Mouse (Mus musculus): ENCODE measurements around the gene Fen1. TPM values are rescaled to one million over a fixed set of nuclear protein-coding genes. Genes with fewer than 3 reads are reported as not detected.
"Not testable (repeated sequence)": the region's sequence is repeated elsewhere in the genome, so short reads cannot be mapped to it uniquely, and the experiment has no call there.

Fen1 gene
- total RNA-seq, 2 experiments from 2014 or later = 10.0 to 10.8 TPM

GRCm38 (mm10) chr19:10167112-10167511 is 36.9 kb downstream of the Fen1 start:
- DNase-seq (ENCODE audit: extremely low spot score in 1 of 2, low spot score in 2 of 2) = no peak
- intact Hi-C loops (cut with DNase I) = no loop called here

DNA sequence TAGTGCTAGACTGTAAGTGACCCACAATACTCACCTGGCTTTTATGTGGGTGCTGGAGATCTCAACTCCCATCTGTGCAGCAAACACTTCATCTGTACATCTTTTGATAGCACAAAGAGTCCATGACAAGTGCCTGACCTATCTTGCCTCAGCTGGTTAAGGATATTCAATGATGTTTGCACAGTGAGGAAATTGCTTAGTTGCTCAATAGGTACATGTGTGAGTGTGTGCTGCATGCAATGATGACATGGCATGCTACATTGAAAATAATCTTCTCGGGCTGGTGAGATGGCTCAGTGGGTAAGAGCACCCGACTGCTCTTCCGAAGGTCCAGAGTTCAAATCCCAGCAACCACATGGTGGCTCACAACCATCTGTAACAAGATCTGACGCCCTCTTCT is 38.0 kb downstream of the Fen1 start:
- intact Hi-C loops (cut with DNase I); DNase-seq (ENCODE audit: extremely low spot score in 1 of 2, low spot score in 2 of 2): not testable (repeated sequence)

DNA sequence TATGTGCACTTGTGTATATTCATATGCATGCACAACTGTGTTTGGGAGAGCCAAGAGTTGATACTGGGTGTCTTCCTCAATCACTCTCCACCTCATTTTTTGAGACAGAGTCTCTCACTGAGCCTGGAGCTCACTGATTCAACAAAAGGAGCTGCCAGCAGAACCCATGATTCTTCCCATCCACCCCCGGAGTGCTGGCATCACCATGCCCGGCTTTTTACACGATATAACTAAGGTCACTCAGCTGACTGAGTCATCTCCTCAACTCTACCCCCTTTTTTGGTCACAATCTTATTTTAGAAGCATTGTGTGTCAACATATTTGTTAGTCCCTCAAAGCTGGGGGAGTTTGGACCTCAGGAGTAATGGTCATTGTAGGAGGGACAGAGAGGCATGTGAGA is 40.1 kb downstream of the Fen1 start:
- DNase-seq (ENCODE audit: extremely low spot score in 1 of 2, low spot score in 2 of 2) = no peak
- intact Hi-C loops (cut with DNase I) = no loop called here

DNA sequence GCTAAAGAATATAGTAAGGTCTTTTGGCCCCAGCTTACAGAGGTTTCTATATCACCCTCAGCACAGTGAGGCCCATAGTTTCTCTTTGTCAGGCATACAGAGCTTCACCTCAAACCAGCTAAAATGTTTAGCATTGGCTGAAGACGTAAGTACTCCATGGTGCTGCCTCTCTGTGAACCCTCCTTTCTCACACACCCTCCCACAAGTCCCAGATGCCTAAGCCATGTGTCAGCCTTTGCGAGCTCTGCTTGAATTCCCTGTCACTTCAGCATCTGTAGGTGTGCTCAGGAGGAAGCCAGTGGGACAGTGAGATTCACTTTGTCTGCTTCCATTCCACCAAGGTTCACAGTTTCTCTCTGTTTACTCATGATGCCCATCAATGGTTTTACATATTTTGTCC is 46.2 kb downstream of the Fen1 start:
- intact Hi-C loops (cut with DNase I) = no loop called here
- DNase-seq (ENCODE audit: extremely low spot score in 1 of 2, low spot score in 2 of 2) = no peak

- intact Hi-C loops (cut with DNase I) = no loop called here
- no peak for DNase-seq (ENCODE audit: extremely low spot score in 1 of 2, low spot score in 2 of 2)
These were observed 54.8 kb downstream of the Fen1 start for GRCm38 (mm10) chr19:10149189-10149588.

Small RNA genes within 50 kb of the gene (microRNA-seq; reads per million reads assigned to microRNA genes)
- 0.86 reads per million for gene Mir6993

Other genes with a start within 250 kb of the Fen1 start
- 1,000 to 10,000 TPM; 1,579 to 1,597 TPM for gene Fth1, start 223.6 kb downstream of the Fen1 start, total RNA-seq (2021)
- 1 to 10 TPM; 1.2 to 1.8 TPM for gene Best1, start 202.5 kb downstream of the Fen1 start, total RNA-seq (2021)
- 10 to 100 TPM in 1 of 2 experiments, 1 to 10 TPM in 1; 9.7 to 10.9 TPM for gene Rab3il1, start 202.5 kb downstream of the Fen1 start, total RNA-seq (2021)
- gene Fads3, start 162.6 kb downstream of the Fen1 start, total RNA-seq (2021) = 10 to 100 TPM; 49.0 to 49.5 TPM
- gene Fads2, start 102.4 kb downstream of the Fen1 start, total RNA-seq (2021) = 100 to 1,000 TPM; 217 to 220 TPM
- gene Fads1, start 21.3 kb downstream of the Fen1 start, total RNA-seq (2021) = 100 to 1,000 TPM; 157 to 167 TPM
- 10 to 100 TPM; 90.5 TPM for gene Tmem258, start 155 bp downstream of the Fen1 start, total RNA-seq (2021)
- gene Myrf, start 36.6 kb upstream of the Fen1 start, total RNA-seq (2021) = 1 to 10 TPM; 5.9 to 6.6 TPM
- 10 to 100 TPM; 65.9 to 68.7 TPM for gene Dagla, start 100.7 kb upstream of the Fen1 start, total RNA-seq (2021)
- gene Syt7, start 184.9 kb upstream of the Fen1 start, total RNA-seq (2021) = 100 to 1,000 TPM; 240 to 248 TPM

Measured in left cerebral cortex, postnatal 10 days (tissue).